In genomic region chr5:143637832-143638420, GRCm38 (mm10) we compare ENCODE assay signal across 10 mouse cellular contexts. TPM values are rescaled to one million over a fixed set of nuclear protein-coding genes. Genes with fewer than 3 reads are reported as not detected.
A peak's percentile ranks its signal among the peaks of the same experiment; 100 is the strongest.
DNase-seq lines count a peak whose midpoint lies in the region; ATAC-seq and TF ChIP-seq lines count a peak whose summit lies in the region.
"Had no signal": no experiment of that assay in that cellular context is flagged by ENCODE, and none has a peak within 500 bp of the region (broad histone marks: within the 10 kb centered on the region; RNA-seq: fewer than 3 reads in every experiment).

No protein-coding gene starts in this region.

- no peak overlapping the region; the same call in 1 of the 2 replicates for H3K4me2 ChIP-seq in kidney, embryonic 14.5 days (replicated peaks; ENCODE audit: low read depth, low read length)
- H3K4me2 ChIP-seq in limb, embryonic 15.5 days = peak overlapping the region; percentile 13

- no peaks in the 10 kb centered on the region for H3K27me3 ChIP-seq in kidney, embryonic 14.5 days (ENCODE audit: control insufficient read depth, insufficient read depth, low read length)
- no peaks in the 10 kb centered on the region for H3K27me3 ChIP-seq in MEL (ENCODE audit: control insufficient read depth in 1 of 2, insufficient read depth in 2 of 2, low read length in 2 of 2)
- no peaks in the 10 kb centered on the region for H3K27me3 ChIP-seq in limb, embryonic 15.5 days

- no peak for TF ChIP-seq POLR2A in MEL (IDR thresholded peaks at IDR 0.05; ENCODE audit: control insufficient read depth in 1 of 2, insufficient read depth in 1 of 2, low read depth in 1 of 2, low read length in 2 of 2, poor library complexity in 1 of 2)

- TF ChIP-seq CTCF in MEL (IDR thresholded peaks at IDR 0.05 in 2 of 3, conservative IDR thresholded peaks at IDR 0.05 in 1 of 3; ENCODE audit: control insufficient read depth in 1 of 3, insufficient read depth in 1 of 3, low read depth in 2 of 3, low read length in 3 of 3, poor library complexity in 1 of 3, severe bottlenecking in 1 of 3) = no peak

- no peak overlapping the region for H3K9ac ChIP-seq in kidney, embryonic 14.5 days (ENCODE audit: low read depth, low read length)
- no peak overlapping the region; the same call in 1 of the 2 replicates for H3K9ac ChIP-seq in MEL (ENCODE audit: control insufficient read depth, low read depth, low read length, poor library complexity, severe bottlenecking)
- H3K9ac ChIP-seq in limb, embryonic 15.5 days = no peak overlapping the region

- TF ChIP-seq RAD21 in MEL (IDR thresholded peaks at IDR 0.05; ENCODE audit: low read depth, low read length) = no peak

- no peaks in the 10 kb centered on the region for H3K36me3 ChIP-seq in kidney, embryonic 14.5 days (ENCODE audit: control insufficient read depth, insufficient read depth, low read length)
- H3K36me3 ChIP-seq in MEL (ENCODE audit: control insufficient read depth in 1 of 2, insufficient read depth in 2 of 2, low read length in 2 of 2) = peaks cover 0 to 70% of the 10 kb centered on the region in 2 experiments; a peak in 2 of 4 replicates
- no peaks in the 10 kb centered on the region for H3K36me3 ChIP-seq in limb, embryonic 15.5 days

- WGBS in kidney, embryonic 14.5 days = 30% methylated on average over 11 of the region's 11 CpGs
- 19% methylated on average over 11 of the region's 11 CpGs for WGBS in limb, embryonic 15.5 days

- H3K27ac ChIP-seq in kidney, embryonic 14.5 days (ENCODE audit: low read depth, low read length) = peak overlapping the region; percentile 79
- peak overlapping the region; percentile 96 for H3K27ac ChIP-seq in MEL (ENCODE audit: control insufficient read depth, low read depth, low read length)
- peak overlapping the region; percentile 72 for H3K27ac ChIP-seq in brown adipose tissue, adult 24 weeks (replicated peaks; ENCODE audit: low read depth, low read length)
- H3K27ac ChIP-seq in limb, embryonic 15.5 days = peak overlapping the region; percentile 75

- ATAC-seq in kidney, embryonic 14.5 days (ENCODE audit: low FRiP score, low TSS enrichment) = no peak
- ATAC-seq in limb, embryonic 15.5 days (ENCODE audit: insufficient number of reproducible peaks, low FRiP score, low TSS enrichment, low read depth) = peak; percentile 83
- ATAC-seq in megakaryocyte-erythroid progenitor cell, adult 5-6 weeks (replicated peaks; ENCODE audit: low FRiP score, low TSS enrichment, poor library complexity, severe bottlenecking) = no peak

- no peak for TF ChIP-seq EP300 in MEL (IDR thresholded peaks at IDR 0.05; ENCODE audit: low read depth in 1 of 2, low read length in 2 of 2)

- H3K9me3 ChIP-seq in kidney, embryonic 14.5 days (ENCODE audit: control insufficient read depth, low read length) = no peaks in the 10 kb centered on the region
- H3K9me3 ChIP-seq in MEL (replicated peaks; ENCODE audit: insufficient read depth, low read length) = no peaks in the 10 kb centered on the region
- no peaks in the 10 kb centered on the region for H3K9me3 ChIP-seq in limb, embryonic 15.5 days

- no peak overlapping the region for H3K4me3 ChIP-seq in kidney, embryonic 14.5 days (ENCODE audit: low read length)
- no peak overlapping the region for H3K4me3 ChIP-seq in MEL (ENCODE audit: control insufficient read depth in 1 of 2, insufficient read depth in 1 of 2, low read depth in 2 of 2, low read length in 2 of 2)
- no peak overlapping the region for H3K4me3 ChIP-seq in brown adipose tissue, adult 24 weeks (ENCODE audit: insufficient read depth, low read depth, low read length)
- no peak overlapping the region for H3K4me3 ChIP-seq in limb, embryonic 15.5 days

- peaks cover 47% of the 10 kb centered on the region for H3K79me2 ChIP-seq in MEL (ENCODE audit: control insufficient read depth, insufficient read depth, low read length, poor library complexity)

- peaks cover 60% of the 10 kb centered on the region for H3K4me1 ChIP-seq in kidney, embryonic 14.5 days (ENCODE audit: control insufficient read depth, insufficient read depth, low read length)
- H3K4me1 ChIP-seq in MEL (ENCODE audit: control insufficient read depth in 1 of 2, insufficient read depth in 2 of 2, low read length in 2 of 2) = peaks cover 31 to 52% of the 10 kb centered on the region in 2 experiments
- H3K4me1 ChIP-seq in brown adipose tissue, adult 24 weeks (ENCODE audit: control insufficient read depth, insufficient read depth, insufficient read length, low read length) = peaks cover 35% of the 10 kb centered on the region
- peaks cover 81% of the 10 kb centered on the region for H3K4me1 ChIP-seq in limb, embryonic 15.5 days

- no peak for DNase-seq in kidney, adult 9 months
- no peak for DNase-seq in MEL (ENCODE audit: low read depth, low spot score)
- DNase-seq in adrenal gland, adult 18-20 months (ENCODE audit: low spot score in 2 of 2) = no peak
- DNase-seq: adrenal gland, postnatal 36 days; kidney, postnatal 36 days; spleen, adult 18-20 months had no signal

TF ChIP-seq in MEL, 35 proteins besides CTCF, POLR2A, EP300 and RAD21:
- TF ChIP-seq GABPA (IDR thresholded peaks at IDR 0.05; ENCODE audit: low read depth, low read length) = no peak
- TF ChIP-seq ZMIZ1 (IDR thresholded peaks at IDR 0.05; ENCODE audit: low read depth, low read length) = no peak
- TF ChIP-seq SIN3A (IDR thresholded peaks at IDR 0.05; ENCODE audit: low read length) = no peak
- no peak for TF ChIP-seq RCOR1 (IDR thresholded peaks at IDR 0.05; ENCODE audit: low read depth, low read length)
- TF ChIP-seq ZKSCAN1 (IDR thresholded peaks at IDR 0.05; ENCODE audit: low read depth, low read length) = no peak
- no peak for TF ChIP-seq NRF1 (IDR thresholded peaks at IDR 0.05; ENCODE audit: insufficient read depth, low read depth, low read length, poor library complexity, severe bottlenecking)
- no peak for TF ChIP-seq USF1 (IDR thresholded peaks at IDR 0.05; ENCODE audit: low read depth, low read length)
- TF ChIP-seq JUND (IDR thresholded peaks at IDR 0.05; ENCODE audit: low read depth, low read length) = no peak
- TF ChIP-seq MAX (IDR thresholded peaks at IDR 0.05; ENCODE audit: low read length) = no peak
- TF ChIP-seq KAT2A (conservative IDR thresholded peaks at IDR 0.05; ENCODE audit: low read depth, low read length) = no peak
- no peak for TF ChIP-seq POLR2AphosphoS2 (IDR thresholded peaks at IDR 0.05; ENCODE audit: low read length)
- TF ChIP-seq TCF12 (IDR thresholded peaks at IDR 0.05; ENCODE audit: low read depth, low read length) = no peak
- TF ChIP-seq MAFK (IDR thresholded peaks at IDR 0.05; ENCODE audit: borderline replicate concordance, low read depth, low read length) = no peak
- no peak for TF ChIP-seq ZNF384 (IDR thresholded peaks at IDR 0.05; ENCODE audit: low read depth, low read length)

RNA-seq across cellular contexts. Expression of gene Cyth3, which starts 15.7 kb away (rescaled TPM):
- polyA plus RNA-seq in kidney, embryonic 14.5 days (2014; fragmentation: Nextera tagmentation; extraction: Ambion mirVana) = 35.7 and 64.9 TPM in 2 replicates
- 32.8 and 41.1 TPM in 2 replicates for total RNA-seq in MEL (2012; rRNA removed)
- 10 to 100 TPM in 1 of 2 experiments, not detected in 1; 44.9 TPM for polyA plus RNA-seq in MEL (2012; ENCODE audit: insufficient read depth in 1 of 2, insufficient read length in 2 of 2, low read depth in 1 of 2, low replicate concordance in 2 of 2, missing spikeins in 1 of 2)
- polyA plus RNA-seq in brown adipose tissue, adult 24 weeks (2012; ENCODE audit: insufficient read depth, insufficient read length, missing spikeins) = 11.9 and 13.7 TPM in 2 replicates
- 78.0 and 78.5 TPM in 2 replicates for polyA plus RNA-seq in limb, embryonic 15.5 days (2015; fragmentation: Nextera tagmentation; extraction: Ambion mirVana)
- total RNA-seq in adrenal gland, adult 18-20 months (2021) = 100 to 1,000 TPM in 1 of 2 experiments, 10 to 100 TPM in 1; 81.9 to 153 TPM
- total RNA-seq in megakaryocyte-erythroid progenitor cell, adult 5-6 weeks (2014; fragmentation: Nextera tagmentation) = 117 and 124 TPM in 2 replicates
- 81.7 and 94.7 TPM in 2 replicates for total RNA-seq in megakaryocyte-erythroid progenitor cell, adult 5-6 weeks (2017)
